Comparison of ENCODE assay signal across 21 mouse cellular contexts in the genomic region with DNA sequence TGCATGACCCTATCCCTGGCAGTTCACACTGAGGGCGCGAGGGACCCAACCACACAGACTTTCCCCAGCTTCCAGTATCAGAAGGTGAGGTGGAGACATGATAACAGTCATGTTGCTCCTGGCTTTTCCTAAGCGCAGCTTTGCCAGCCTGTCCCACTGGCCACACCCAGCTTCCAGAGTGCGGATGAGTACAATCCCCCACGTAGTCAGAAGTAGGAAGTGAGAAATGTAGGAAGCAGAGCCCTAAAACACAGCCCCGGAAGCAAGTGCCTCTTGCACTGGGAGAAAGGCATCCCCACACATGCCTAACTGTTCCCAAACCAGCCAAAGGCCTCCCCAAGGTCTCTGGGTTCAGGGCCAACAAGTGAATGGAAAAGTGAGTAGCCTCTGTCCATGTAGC.
A peak's percentile ranks its signal among the peaks of the same experiment; 100 is the strongest.
DNase-seq lines count a peak whose midpoint lies in the region; ATAC-seq lines count a peak whose summit lies in the region.
"Had no signal": no experiment of that assay in that cellular context is flagged by ENCODE, and none has a peak within 500 bp of the region (broad histone marks: within the 10 kb centered on the region; RNA-seq: fewer than 3 reads in every experiment).

No protein-coding gene starts in this region.

- H3K9ac ChIP-seq in forebrain, embryonic 14.5 days (ENCODE audit: low read length): no peak overlapping the region
- H3K9ac ChIP-seq: limb, embryonic 12.5 days; liver, postnatal 0 days had no signal

- intact Hi-C loops in left cerebral cortex, postnatal 4 days (cut with DNase I): no loop called here

- no peak for DNase-seq in forebrain, embryonic 14.5 days (ENCODE audit: low spot score)
- DNase-seq in forebrain, embryonic 10.5 days (ENCODE audit: extremely low spot score, low spot score): no peak
- DNase-seq in left cerebral cortex, adult 18-20 months (ENCODE audit: low spot score in 2 of 2): peak; percentile 25 to 38
- no peak for DNase-seq in left cerebral cortex, postnatal 4 days
- DNase-seq in right cerebral cortex, adult 2 months (ENCODE audit: low spot score in 2 of 2): peak; percentile 34 to 54
- DNase-seq in right cerebral cortex, postnatal 36 days (ENCODE audit: low spot score in 2 of 2): no peak
- DNase-seq in heart, adult 18-20 months: no peak
- DNase-seq: adrenal gland, postnatal 10 days; cerebellum, adult 2 months; cerebellum, postnatal 36 days; gastrocnemius, postnatal 10 days; kidney, adult 18-20 months; kidney, postnatal 4 days; liver, postnatal 0 days; thymus, adult 18-20 months; thymus, postnatal 36 days had no signal

- no peaks in the 10 kb centered on the region for H3K27me3 ChIP-seq in forebrain, embryonic 14.5 days (replicated peaks; ENCODE audit: control insufficient read depth, insufficient read depth, low read length)
- no peaks in the 10 kb centered on the region for H3K27me3 ChIP-seq in forebrain, embryonic 10.5 days (ENCODE audit: poor library complexity, severe bottlenecking)
- H3K27me3 ChIP-seq: limb, embryonic 12.5 days had no signal

- H3K4me2 ChIP-seq in forebrain, embryonic 14.5 days (ENCODE audit: low read length): no peak overlapping the region
- H3K4me2 ChIP-seq: heart, embryonic 11.5 days; limb, embryonic 12.5 days; liver, embryonic 11.5 days had no signal

- H3K4me1 ChIP-seq in forebrain, embryonic 14.5 days (ENCODE audit: control insufficient read depth, insufficient read depth, low read length): peaks cover 10% of the 10 kb centered on the region
- peaks cover 12% of the 10 kb centered on the region for H3K4me1 ChIP-seq in forebrain, embryonic 10.5 days

- H3K36me3 ChIP-seq in forebrain, embryonic 14.5 days (ENCODE audit: control insufficient read depth, insufficient read depth, low read length): no peaks in the 10 kb centered on the region
- H3K36me3 ChIP-seq in forebrain, embryonic 10.5 days (replicated peaks): no peaks in the 10 kb centered on the region
- H3K36me3 ChIP-seq: limb, embryonic 12.5 days had no signal

- no peaks in the 10 kb centered on the region for H3K9me3 ChIP-seq in forebrain, embryonic 14.5 days (replicated peaks; ENCODE audit: control insufficient read depth, low read length)
- H3K9me3 ChIP-seq in forebrain, embryonic 10.5 days: no peaks in the 10 kb centered on the region
- H3K9me3 ChIP-seq: limb, embryonic 12.5 days had no signal

- 93% methylated on average over 6 of the region's 6 CpGs for WGBS in forebrain, embryonic 14.5 days
- 88% methylated on average over 6 of the region's 6 CpGs for WGBS in forebrain, embryonic 10.5 days

- no peak for ATAC-seq in forebrain, embryonic 14.5 days
- ATAC-seq: liver, postnatal 0 days; lung, postnatal 0 days had no signal

- peak overlapping the region; percentile 24; the same call in 1 of the 2 replicates for H3K27ac ChIP-seq in forebrain, embryonic 14.5 days (ENCODE audit: low read depth, low read length)
- no peak overlapping the region for H3K27ac ChIP-seq in forebrain, embryonic 10.5 days
- H3K27ac ChIP-seq: limb, embryonic 12.5 days; macrophage had no signal

- H3K4me3 ChIP-seq in forebrain, embryonic 14.5 days (ENCODE audit: low read depth, low read length): no peak overlapping the region
- no peak overlapping the region for H3K4me3 ChIP-seq in forebrain, embryonic 10.5 days
- H3K4me3 ChIP-seq: limb, embryonic 12.5 days had no signal

Comparison
In these comparisons a context has a peak if more than half of its experiments do, and no peak if none do; other contexts are left out.
1. DNase-seq: peak in left cerebral cortex, adult 18-20 months (2 of 2) and right cerebral cortex, adult 2 months (2 of 2); none in forebrain, embryonic 14.5 days (single experiment), forebrain, embryonic 10.5 days (single experiment), left cerebral cortex, postnatal 4 days (single experiment), right cerebral cortex, postnatal 36 days (0 of 2) and heart, adult 18-20 months (0 of 2).